Mouse (Mus musculus): ENCODE results near the gene Nfatc2ip.
"Not testable (repeated sequence)": the region's sequence is repeated elsewhere in the genome, so short reads cannot be mapped to it uniquely, and the experiment has no call there.

Gene Nfatc2ip

DNA sequence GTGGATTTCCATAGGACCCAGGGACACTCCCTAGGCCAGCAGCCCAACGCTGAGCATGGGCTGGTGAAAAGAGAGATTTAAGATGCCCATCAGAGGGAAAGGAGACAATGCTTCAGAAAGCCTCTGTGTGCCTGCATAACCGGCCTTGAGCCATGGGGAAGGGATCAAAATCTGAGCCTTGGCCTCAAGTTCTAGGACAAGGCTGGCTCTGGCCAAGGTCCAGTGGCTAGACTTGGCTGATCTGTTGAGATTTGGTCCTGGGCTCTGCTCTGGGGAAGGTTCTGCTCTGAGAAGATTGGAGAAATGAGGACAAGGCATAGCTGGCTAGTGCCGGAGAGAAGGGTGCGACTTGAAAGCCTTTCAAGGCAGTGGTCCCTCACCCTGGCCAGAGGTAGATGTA, 14.5 kb upstream of the Nfatc2ip start:
- DNase-seq (ENCODE audit: low spot score in 2 of 2): no peak

DNA sequence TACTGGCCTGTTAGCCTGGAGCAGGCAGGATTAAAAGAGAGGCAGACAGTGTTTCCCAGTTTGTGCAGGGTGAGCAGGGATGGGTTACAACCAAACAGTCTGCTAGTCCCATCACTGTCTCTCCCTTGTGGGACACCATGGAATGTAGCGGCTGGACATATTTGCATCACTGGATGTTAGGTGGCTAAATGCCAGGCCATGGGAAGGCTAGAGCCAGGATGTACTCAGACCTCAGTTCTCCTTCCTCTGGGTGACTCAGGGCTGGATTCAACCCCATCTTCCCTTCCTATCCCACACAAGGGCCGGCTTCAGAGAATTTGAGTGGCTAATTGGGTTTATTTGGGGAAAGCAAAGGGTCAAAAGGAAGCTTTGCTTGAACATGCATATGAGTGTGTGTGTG, 12.1 kb upstream of the Nfatc2ip start:
- no peak for DNase-seq (ENCODE audit: low spot score in 2 of 2)

DNA sequence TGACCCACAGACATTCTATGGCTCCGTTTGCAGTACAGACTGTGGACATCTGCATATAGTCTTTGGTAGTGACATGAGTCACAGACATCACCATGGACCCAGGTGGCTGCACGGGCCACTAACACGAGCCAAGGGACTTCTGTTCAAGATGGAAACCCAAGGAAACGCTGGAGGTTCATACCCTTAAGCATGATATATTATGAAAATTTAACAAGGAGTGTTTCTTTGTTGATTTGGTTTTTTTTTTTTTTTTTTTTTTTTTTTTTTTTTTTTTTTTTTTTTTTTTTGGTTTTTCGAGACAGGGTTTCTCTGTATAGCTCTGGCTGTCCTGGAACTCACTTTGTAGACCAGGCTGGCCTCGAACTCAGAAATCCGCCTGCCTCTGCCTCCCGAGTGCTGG, 6.0 kb upstream of the Nfatc2ip start:
- DNase-seq (ENCODE audit: low spot score in 2 of 2): not testable (repeated sequence)

DNA sequence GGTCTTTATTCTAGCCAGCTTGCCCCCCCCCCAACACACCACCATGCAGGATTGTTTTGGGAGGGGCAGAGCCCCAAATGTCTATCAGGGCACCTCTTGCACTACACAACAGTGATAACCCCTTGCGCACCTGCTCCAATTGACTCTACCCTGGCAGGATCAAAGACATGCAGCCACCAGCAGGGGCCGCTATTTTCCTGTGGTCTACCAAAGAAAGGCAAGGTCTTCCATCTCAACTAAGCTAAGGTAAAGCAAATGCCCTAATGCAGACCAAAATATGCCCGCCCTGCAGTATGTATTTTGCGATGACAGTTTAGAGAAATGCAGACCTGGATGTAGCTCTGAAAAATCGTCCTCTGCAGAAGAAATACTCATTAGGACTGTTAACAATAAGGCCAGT, 3.0 kb upstream of the Nfatc2ip start:
- peak; percentile 28 to 47 for DNase-seq (ENCODE audit: low spot score in 2 of 2)

DNA sequence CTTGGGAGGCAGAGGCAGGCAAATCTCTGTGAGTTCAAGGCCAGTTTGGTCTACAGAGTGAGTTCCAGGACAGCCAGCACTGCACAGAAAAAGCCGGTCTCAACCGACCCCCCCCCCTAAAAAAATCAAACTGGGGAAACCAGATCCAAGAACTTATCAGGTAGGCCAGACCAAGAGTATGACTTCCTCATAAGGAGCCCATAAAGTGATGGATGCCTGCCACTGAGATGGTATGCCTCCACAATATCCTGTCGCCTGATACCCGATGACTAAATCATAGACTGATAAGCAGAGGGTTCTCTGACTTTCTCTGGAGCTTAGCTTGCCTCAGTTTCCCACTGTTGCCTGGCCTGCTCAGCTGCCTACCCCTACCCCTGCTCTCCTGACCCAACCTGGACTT, 1.3 kb upstream of the Nfatc2ip start:
- no peak for DNase-seq (ENCODE audit: low spot score in 2 of 2)

DNA sequence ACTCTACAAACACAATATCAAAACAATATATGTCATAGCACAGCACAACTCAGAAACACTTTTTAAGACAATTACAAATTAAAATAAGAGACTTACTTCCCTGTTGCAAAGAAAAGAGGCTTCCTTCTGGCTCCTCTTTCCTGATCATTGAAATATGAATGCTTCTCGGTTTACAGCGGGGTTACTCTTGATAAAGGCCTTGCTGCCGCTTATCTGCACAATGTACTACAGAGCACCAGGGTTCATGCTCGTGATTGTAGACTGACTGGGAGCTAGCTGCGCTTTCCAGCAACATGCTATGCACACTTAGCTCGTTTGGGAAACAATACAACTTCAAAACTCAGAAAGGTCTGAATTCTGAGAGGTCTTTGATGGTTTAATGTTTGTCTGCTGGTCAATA, 684 bp upstream of the Nfatc2ip start:
- DNase-seq (ENCODE audit: low spot score in 2 of 2): no peak

DNA sequence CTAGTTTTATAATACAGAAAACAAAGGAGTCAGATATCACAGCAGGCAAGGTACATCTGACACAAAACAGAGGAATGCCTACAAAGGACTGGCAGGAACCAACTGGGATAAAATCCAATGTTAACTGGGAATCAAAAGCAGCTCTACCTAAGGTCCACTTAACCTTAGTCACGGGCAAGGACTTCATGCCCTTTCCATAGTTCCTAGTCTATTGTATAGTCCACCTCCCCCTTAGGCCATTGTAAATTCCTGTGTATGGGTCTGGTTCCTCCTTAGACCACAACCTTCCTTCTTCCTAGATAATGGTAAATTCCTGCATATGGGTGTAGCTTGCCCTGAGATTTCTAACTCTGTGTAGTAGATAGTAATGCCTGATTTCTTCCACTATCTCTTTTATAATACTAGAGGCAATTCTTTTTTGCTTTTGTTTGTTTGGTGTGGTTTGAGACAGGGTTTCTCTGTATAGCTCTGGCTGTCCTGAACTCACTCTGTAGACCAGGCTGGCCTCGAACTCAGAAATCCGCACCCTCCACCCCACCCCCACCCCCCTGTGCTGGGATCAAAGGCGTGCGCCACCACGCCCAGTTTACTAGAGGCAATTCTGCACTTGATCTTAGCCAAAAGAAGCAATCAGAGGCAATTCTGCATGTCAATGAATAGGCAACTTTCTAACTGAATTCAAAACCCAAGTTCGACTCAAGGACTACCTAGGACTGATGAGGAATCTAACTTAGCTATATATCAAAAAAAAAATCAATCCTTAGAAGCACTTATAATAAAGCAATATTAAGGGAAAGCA, 4.3 kb downstream of the Nfatc2ip start:
- DNase-seq (ENCODE audit: low spot score in 2 of 2): not testable (repeated sequence)

DNA sequence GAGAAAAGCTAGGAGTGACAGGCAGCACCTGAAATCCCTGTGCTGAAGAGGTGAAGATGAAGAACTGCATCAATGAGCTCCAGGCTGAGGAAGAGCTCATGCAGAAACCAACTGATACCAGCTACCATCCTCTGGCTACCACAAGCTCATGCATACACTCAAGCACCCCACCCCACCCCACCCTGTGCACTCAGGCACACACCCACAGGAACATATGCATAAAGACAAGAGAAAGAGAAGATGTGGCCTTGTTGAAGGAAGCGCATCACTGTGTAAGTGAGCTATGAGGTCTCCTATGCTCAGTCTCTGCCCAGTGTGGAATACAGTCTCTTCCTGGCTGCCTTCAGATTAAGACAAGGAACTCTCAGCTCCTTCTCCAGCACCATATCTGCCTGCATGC, 8.4 kb downstream of the Nfatc2ip start:
- no peak for DNase-seq (ENCODE audit: low spot score in 2 of 2)

DNA sequence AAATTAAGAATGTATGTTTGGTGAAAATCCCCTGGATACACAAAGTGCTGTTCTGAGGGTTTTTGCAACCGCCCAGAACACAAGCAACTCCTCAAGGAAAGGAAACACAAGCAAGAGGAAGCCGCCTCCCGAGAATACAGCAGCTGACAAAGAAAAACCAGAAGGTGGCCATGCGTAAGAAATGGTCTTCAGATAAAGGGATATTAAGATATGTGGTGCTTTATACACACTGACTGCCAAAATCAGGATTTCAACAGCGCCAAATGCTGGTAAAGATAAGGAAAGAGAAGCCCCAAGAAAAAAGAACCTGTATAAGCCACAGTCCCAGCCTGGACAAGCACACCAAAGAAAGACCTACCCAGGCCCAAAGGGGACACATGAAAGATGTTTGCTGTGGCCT, 13.0 kb downstream of the Nfatc2ip start:
- no peak for DNase-seq (ENCODE audit: low spot score in 2 of 2)

DNA sequence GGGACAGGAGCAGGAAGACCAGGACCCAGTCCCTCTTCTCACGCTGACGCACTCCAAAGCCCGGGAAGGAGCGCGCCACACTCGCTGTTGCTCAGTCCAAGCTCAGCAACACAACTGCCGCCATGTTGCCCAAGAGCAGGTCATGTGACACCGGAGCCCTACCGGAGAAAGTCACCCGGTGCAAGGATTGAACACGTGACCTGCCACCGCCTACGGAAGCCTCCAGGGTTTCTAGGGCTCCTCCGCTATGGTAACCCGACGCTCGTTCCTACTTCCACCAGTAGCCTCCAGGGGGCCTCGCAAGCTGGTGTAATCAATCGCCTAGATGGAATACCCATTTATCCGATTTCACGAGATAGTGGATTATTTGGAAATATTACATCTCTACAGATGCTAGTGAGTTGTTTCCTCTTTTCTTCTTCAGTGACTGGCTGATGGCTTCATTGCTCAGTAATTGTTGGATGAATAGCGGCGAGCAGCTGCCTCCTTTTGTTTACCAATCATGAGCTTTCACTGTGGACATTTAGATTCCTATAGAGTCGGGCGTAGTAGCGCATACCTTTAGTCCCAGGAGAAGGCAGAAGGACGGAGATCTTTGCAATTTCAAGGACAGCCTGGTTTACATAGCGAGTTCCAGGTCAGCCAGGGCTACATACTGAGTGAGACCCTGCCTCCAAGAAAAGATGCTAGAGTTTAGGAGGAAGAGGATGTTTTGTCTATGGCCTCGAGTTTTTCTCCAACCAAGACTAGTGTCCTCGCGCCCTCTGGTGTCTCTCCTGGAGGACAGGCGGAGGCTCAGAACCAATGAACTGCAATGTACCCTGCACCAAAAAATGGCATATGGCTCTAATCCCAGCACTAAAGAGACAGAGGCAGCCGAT, 19.0 kb downstream of the Nfatc2ip start, which contains the start of gene Spns1:
Gene Spns1, minus strand, starts transcription at position 173 of the 881 bp plus-strand sequence.
- DNase-seq (ENCODE audit: low spot score in 2 of 2): peak; percentile 99

DNA sequence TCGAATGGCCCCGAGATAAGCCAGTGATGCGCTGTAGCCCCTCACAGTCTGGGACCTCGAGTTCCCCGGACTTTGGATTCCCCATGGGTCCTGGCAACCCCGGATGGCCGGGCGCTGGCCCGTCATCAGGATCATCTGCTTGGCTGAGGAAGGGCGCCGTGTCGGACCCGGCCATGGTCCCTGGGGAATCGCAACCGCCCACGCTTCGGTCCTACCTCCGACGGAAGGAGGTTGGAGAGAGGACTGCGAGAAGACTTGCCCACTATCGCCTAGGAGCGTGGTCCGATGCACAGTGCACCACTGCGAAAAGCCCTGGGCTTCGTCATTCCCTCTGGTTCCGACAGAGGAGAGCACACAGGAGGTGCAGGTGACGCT, 19.6 kb downstream of the Nfatc2ip start:
- no peak for DNase-seq (ENCODE audit: low spot score in 2 of 2)

DNA sequence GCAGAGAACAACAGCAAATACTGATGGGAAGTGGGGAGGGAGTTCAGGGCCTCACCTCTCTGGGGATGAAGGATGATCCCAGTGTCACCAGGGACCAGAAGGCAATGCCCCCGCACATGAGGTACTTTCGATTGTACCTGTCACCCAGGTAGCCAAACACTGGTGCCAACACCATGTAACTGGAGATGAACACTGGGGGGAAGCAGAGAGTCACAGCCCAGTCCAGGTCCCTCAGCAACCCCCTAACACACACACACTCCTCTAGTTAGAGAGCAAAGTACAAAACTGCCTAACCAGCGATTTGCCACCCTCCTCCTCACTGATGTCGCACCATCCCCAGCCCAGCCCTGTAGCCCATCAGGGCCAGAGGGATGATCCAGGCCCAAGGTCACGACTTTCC, 21.5 kb downstream of the Nfatc2ip start:
- no peak for DNase-seq (ENCODE audit: low spot score in 2 of 2)

DNA sequence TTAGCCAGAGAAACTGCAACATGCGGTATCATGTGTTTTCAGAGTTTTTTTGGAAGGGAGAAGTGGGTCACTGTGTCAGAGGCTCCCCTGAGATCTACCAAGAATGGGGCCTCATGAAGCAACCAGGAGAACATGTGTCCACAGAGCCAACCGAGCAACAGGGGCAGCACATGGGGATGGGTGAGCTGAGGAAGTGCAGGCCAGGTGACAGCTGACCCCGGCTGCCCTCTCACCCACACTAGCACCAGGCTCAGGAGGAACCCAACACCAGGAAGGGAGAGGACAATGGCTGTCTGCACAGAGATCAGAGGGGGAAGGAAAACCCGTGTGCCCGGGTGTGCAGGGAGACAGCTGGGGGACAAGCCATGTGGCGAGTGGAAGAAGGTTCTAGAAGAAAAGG, 22.0 kb downstream of the Nfatc2ip start:
- no peak for DNase-seq (ENCODE audit: low spot score in 2 of 2)

DNA sequence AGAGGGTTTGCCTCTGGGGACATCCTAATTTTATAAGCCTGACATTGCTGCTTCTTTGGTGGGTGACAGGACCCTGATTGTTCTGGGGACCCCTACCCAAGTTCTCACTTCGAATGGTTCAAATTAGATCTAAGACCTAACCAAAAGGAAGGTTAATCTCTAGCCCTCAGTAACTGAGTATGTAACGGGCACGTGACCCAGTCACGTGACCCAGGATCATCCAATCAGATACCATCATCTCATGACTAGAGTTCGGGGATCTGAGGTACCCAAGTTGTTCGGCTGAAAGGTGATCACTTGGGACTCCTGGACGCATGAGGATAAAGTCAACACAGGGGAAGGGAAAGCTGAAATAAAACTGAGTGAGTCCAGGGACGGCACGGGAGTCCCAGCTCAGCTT, 23.5 kb downstream of the Nfatc2ip start:
- no peak for DNase-seq (ENCODE audit: low spot score in 2 of 2)

DNA sequence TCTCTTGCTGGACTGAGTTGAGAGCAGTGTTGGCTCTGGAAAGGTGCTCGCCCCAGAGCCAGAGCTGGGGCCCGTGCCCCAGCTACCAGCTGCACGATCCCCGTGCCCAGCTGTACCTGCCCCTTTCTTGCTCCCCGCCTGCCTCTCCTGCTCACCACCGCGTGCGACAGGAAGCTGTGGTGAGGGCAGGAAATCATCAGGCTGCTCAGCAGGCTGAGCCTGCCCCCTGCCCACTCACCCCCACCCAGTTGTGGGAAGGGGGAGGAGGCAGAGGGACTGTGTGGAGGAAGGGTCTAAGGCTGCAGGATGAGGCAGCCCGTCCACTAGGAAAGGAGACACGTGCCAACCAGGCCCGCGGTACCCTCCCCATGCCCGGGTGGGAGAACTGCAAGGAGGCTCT, 27.1 kb downstream of the Nfatc2ip start, which contains the start of gene Lat:
Gene Lat, minus strand, starts transcription at position 178 of the 400 bp plus-strand sequence.
- no peak for DNase-seq (ENCODE audit: low spot score in 2 of 2)

DNA sequence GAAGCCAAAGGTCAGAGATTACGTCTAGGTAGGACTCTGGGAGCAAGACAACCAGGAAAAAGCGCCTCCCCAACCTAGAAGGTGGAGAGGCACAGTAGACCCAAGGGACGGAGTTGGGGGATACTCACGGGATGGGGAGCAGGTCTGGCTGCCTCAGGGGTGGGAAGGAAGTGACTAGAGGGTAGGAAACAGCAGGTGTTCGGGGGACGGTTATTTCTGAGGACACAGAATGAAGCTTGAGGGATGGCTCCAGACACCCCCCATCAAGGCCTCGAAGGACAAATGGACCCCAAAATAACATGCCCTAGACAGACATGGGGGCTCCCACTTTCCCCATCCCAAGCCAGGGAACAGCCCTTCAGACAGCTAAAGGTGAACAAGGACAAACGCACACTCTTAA, 28.2 kb downstream of the Nfatc2ip start:
- no peak for DNase-seq (ENCODE audit: low spot score in 2 of 2)

DNA sequence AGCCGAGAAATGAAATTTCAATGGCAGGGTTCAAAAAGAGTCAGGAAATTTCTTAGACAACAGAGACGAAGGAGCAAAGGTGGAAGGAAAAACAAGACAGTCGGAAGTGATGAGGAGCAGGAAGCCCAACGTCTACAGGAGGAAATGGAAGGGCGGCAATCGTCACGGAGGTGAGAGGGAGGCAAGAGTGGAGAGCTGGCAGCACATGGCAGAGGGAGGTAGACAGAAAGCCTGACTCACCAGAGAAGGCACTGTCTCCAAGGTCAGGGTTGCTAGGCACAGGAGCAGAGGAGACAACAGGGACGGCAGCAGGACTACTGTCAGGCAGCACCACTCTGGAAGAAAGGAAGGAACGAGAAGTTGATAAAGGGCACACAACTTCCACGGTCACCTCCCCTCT, 28.9 kb downstream of the Nfatc2ip start:
- no peak for DNase-seq (ENCODE audit: low spot score in 2 of 2)

DNA sequence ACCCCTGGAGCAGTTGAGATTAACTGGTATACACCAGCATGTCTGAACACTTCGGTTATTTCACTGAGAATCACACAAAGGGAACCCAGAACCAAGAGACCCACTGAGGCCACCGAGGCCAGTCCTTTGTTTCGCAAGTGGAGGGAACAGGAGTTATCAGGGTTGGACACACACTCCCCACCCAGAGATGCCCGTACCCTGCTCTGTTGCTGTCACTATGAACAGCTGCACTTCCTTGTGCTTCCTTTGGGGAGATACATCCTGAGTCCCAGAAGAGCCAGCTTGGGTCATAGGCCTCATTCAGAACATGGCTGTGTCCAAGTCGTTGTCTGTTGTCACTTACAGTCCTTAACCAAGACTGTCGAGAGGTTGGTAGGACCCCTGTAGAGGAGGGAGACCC, 33.5 kb downstream of the Nfatc2ip start:
- no peak for DNase-seq (ENCODE audit: low spot score in 2 of 2)

DNA sequence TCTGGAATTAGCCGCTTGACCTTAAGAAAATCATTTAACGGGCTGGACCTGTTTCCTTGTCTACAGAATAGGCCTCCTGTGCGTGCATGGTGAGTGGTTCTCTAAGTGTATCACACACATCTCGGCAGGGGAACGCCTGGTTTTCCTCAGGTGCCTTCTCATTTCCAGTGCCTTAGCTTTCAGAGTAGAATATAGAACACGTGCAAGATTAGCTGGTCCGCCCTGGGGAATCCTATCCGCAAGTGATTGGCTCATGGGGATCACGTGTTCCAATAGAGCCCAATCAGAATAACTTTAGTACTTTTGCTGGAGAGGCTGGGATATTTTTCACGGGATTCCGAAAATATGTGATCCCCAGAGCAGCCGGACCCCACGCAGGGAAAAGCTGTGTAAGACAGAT, 37.5 kb downstream of the Nfatc2ip start:
- DNase-seq (ENCODE audit: low spot score in 2 of 2): no peak

DNA sequence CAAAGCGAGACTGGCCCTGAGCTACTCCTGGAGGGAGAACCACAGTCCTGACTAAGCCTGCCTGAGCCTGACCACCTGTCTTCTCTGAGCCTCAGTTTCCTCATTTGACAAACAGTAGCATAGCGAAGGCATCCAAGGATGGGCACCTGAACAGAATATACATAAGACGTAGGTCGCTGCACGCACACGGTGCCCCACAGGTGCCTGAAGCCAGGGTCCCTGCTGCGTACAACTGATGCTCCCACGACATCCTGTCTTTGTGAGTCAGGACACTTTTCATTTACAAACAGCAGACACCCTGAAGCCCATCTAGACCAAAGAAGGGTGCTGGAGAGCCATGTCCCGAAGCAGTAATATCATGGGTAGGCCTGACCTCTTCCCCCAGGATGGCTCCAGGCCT, 38.1 kb downstream of the Nfatc2ip start:
- no peak for DNase-seq (ENCODE audit: low spot score in 2 of 2)

DNA sequence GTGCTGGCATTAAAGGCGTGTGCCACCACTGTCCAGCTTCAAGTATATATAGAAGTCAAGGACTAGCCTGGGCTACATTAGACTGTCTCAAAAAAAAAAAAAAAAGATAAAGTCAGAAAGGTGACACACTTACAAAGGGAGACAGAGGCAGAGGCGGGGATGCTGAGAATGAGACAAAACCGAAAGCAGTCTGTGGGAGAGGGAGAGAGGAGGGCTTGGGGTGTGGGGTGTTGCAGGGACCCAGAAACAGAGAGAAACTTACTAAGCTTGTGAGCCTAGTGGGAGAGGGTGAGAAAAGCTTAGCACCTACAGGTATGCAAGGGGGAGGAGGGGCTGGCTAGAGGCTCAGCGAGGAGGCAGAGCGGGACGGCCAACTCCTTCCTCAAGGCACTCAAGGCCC, 38.7 kb downstream of the Nfatc2ip start:
- no peak for DNase-seq (ENCODE audit: low spot score in 2 of 2)

DNA sequence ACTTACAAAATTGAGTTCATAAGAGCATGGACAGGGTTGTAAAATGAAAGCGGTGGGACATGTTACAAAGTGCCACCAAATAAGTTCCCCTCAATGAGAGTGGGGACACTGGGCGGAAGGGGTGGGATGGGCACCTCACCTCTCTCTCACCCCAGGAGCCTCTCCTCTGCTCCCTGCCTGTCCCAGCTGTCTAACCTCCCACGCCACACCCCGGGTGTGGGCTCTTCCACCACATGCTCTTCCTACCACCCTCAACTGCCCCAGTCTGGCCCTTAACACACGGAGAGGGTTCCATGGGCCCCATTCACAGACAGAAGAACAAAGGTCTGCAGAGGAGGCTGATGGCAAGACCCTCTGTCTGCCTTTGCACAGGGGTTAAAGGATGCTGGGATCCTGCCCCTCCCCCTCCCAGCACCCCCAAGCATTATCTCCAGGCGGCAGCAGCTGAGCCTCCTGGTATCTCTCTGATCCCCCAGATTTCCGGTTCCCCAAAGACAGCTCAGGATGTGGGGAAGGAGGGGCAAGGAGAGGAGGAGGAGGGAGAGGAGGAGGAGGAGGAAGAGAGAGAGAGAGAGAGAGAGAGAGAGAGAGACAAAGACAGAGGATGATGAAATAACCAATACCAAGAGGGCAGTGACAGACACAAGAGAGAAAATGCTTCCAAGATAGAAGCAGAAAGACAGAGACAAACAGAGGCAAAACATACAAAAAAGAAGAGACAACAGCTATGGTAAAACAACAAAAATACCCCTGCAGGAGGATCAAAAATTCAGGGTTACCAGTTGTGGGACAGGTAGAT, 39.5 kb downstream of the Nfatc2ip start:
- no peak for DNase-seq (ENCODE audit: low spot score in 2 of 2)

Measured in right cerebral cortex, postnatal 36 days (tissue).